In the genomic region with DNA sequence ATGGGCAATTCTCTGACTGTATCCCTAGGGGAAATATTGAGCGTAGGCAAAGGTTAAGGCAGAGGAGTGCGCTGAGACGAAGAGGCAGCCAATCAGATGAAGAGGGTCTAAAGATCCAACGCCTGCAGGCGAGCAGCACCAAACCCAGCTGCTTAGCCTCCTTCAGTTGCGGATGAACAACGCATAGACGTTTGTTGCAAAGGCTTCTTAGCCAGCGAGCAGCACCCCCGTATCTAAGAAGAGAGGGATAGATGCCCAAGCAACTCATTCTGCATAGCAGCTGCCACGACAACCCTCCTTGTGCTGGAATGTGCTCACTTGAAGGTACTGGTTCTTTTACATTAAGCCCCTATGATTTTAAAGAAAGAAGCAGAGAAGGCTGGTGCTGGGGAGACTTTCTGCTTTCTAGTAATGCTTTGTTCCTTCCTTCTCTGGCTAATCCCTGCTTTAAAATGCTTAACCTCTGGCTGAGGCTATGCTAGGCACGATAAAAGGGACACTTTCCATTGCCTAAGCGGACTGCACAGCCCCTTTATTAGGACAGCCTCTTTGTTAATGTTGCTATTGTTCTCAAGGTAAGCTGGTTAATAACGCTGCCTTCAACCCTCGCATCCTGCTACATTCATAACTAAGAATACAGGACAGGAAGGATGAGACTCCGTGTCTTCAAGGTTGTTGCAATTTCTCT, we compare ENCODE assay signal across 8 mouse cellular contexts. TPM values are rescaled to one million over a fixed set of nuclear protein-coding genes. Genes with fewer than 3 reads are reported as not detected.
A peak's percentile ranks its signal among the peaks of the same experiment; 100 is the strongest.
DNase-seq lines count a peak whose midpoint lies in the region; ATAC-seq and TF ChIP-seq lines count a peak whose summit lies in the region.

Sorbs2 (plus strand) TSS at position 155 of the 688 bp plus-strand sequence.

- H3K27me3 ChIP-seq in forebrain, postnatal 0 days (ENCODE audit: insufficient read depth, low read length): no peaks in the 10 kb centered on the region

- peak within 1 kb of the TSS; percentile 53 for H3K4me2 ChIP-seq in forebrain, postnatal 0 days (ENCODE audit: low read depth)

- no peak for DNase-seq in adrenal gland, adult 8-10 months
- DNase-seq in brain, embryonic 18.5 days (ENCODE audit: low read depth, low spot score): peak; percentile 54
- DNase-seq in forebrain, postnatal 0 days: peak; percentile 84
- no peak for DNase-seq in heart, postnatal 25 days (ENCODE audit: low spot score)
- peak; percentile 46 to 67 for DNase-seq in left cerebral cortex, postnatal 25 days (ENCODE audit: low spot score in 2 of 2)
- DNase-seq in retina, postnatal 1 day: peak; percentile 83
- no peak for DNase-seq in lung, postnatal 25 days (ENCODE audit: low spot score)
- no peak for DNase-seq in kidney, adult 18-20 months

- ATAC-seq in forebrain, postnatal 0 days: peak; percentile 95

- H3K4me1 ChIP-seq in forebrain, postnatal 0 days (ENCODE audit: insufficient read depth): peaks cover 15% of the 10 kb centered on the region

- H3K4me3 ChIP-seq in forebrain, postnatal 0 days (ENCODE audit: low read depth, low read length): peak within 1 kb of the TSS; percentile 64

- H3K9me3 ChIP-seq in forebrain, postnatal 0 days (ENCODE audit: low read length): no peaks in the 10 kb centered on the region

- intact Hi-C loops in heart, postnatal 25 days (cut with DNase I): no loop called here
- intact Hi-C loops in left cerebral cortex, postnatal 25 days (cut with DNase I): no loop called here

- peak; percentile 38; the same call in 1 of the 2 replicates for TF ChIP-seq CTCF in forebrain, postnatal 0 days (IDR thresholded peaks at IDR 0.05; ENCODE audit: low read depth)

- H3K36me3 ChIP-seq in forebrain, postnatal 0 days (ENCODE audit: insufficient read depth): no peaks in the 10 kb centered on the region

- H3K27ac ChIP-seq in forebrain, postnatal 0 days (ENCODE audit: low read depth, low read length): peak within 1 kb of the TSS; percentile 84

- H3K9ac ChIP-seq in forebrain, postnatal 0 days: peak within 1 kb of the TSS; percentile 82

- WGBS in forebrain, postnatal 0 days: under 1% methylated on average over 16 of the region's 16 CpGs

RNA-seq across cellular contexts. Expression of gene Sorbs2, which starts in this region (rescaled TPM):
- 100 to 1,000 TPM; 134 to 286 (median 185) TPM for total RNA-seq in adrenal gland, adult 8-10 months (2022)
- 66.9 and 88.8 TPM in 2 replicates for total RNA-seq in forebrain, postnatal 0 days (2014; rRNA removed)
- 20.8 and 33.2 TPM in 2 replicates for polyA plus RNA-seq in forebrain, postnatal 0 days (2015; fragmentation: Nextera tagmentation; extraction: Ambion mirVana)
- 100 to 1,000 TPM; 572 to 611 TPM for total RNA-seq in heart, postnatal 25 days (2021)
- 100 to 1,000 TPM; 347 to 397 TPM for total RNA-seq in left cerebral cortex, postnatal 25 days (2021)

Comparison
In these comparisons a context has a peak if more than half of its experiments do, and no peak if none do; other contexts are left out.
1. DNase-seq: peak in brain, embryonic 18.5 days (single experiment), forebrain, postnatal 0 days (single experiment), left cerebral cortex, postnatal 25 days (2 of 2) and retina, postnatal 1 day (single experiment); none in adrenal gland, adult 8-10 months (single experiment), heart, postnatal 25 days (single experiment), lung, postnatal 25 days (single experiment) and kidney, adult 18-20 months (single experiment).